Mouse (Mus musculus): ENCODE data around the gene Rsc1a1. TPM values are rescaled to one million over a fixed set of nuclear protein-coding genes. Genes with fewer than 3 reads are reported as not detected.

The Rsc1a1 gene
- not detected in 2 replicates for polyA plus RNA-seq (2015; fragmentation: Nextera tagmentation; extraction: Ambion mirVana)

GRCm38 (mm10) chr4:141685499-141685898 lies at the start of gene Rsc1a1:
Rsc1a1 (minus strand) TSS chr4:141685599.
- no peaks in the 10 kb centered on the region for H3K9me3 ChIP-seq (replicated peaks)
- H3K27ac ChIP-seq = peak within 1 kb of the TSS; percentile 67
- H3K27me3 ChIP-seq = no peaks in the 10 kb centered on the region
- peaks cover 75% of the 10 kb centered on the region for H3K36me3 ChIP-seq
- H3K4me2 ChIP-seq = no peak within 1 kb of the TSS
- ATAC-seq (replicated peaks; ENCODE audit: low FRiP score) = no peak
- no peak within 1 kb of the TSS for H3K4me3 ChIP-seq (replicated peaks)
- WGBS = 94% methylated on average over 6 of the region's 6 CpGs
- H3K9ac ChIP-seq = no peak within 1 kb of the TSS
- peaks cover 20% of the 10 kb centered on the region for H3K4me1 ChIP-seq

- Histone ChIP-seq H3K9ac (0 out of 2 replicates have a peak overlapping the region, but pooled peaks have one; percentile 35), H3K4me1 (peaks cover 11% of the 10 kb centered on the region), H3K27ac (no peak overlapping the region), H3K9me3 (replicated peaks) (no peaks in the 10 kb centered on the region), H3K36me3 (no peaks in the 10 kb centered on the region), H3K4me2 (peak overlapping the region; percentile 65), H3K27me3 (no peaks in the 10 kb centered on the region), H3K4me3 (replicated peaks) (peak overlapping the region; percentile 43)
- WGBS = 27% methylated on average over 9 of the region's 9 CpGs
- no peak for ATAC-seq (replicated peaks; ENCODE audit: low FRiP score)
Observed at GRCm38 (mm10) chr4:141735206-141735560, 49.8 kb upstream of the Rsc1a1 start.

GRCm38 (mm10) chr4:141734446-141735205 lies 49.2 kb upstream of the Rsc1a1 start:
- Histone ChIP-seq H3K4me3 (replicated peaks) (peak overlapping the region; percentile 43), H3K4me1 (peaks cover 11% of the 10 kb centered on the region), H3K27me3 (no peaks in the 10 kb centered on the region), H3K36me3 (no peaks in the 10 kb centered on the region), H3K9ac (peak overlapping the region; percentile 35; the same call in 1 of the 2 replicates), H3K27ac (peak overlapping the region; percentile 79), H3K4me2 (peak overlapping the region; percentile 65), H3K9me3 (replicated peaks) (no peaks in the 10 kb centered on the region)
- 6% methylated on average over 24 of the region's 24 CpGs for WGBS
- ATAC-seq (replicated peaks; ENCODE audit: low FRiP score) = peak; percentile 97

- H3K36me3 ChIP-seq = no peaks in the 10 kb centered on the region
- H3K27me3 ChIP-seq = no peaks in the 10 kb centered on the region
- H3K4me3 ChIP-seq (replicated peaks) = no peak overlapping the region
- 82% methylated on average over 5 of the region's 5 CpGs for WGBS
- no peaks in the 10 kb centered on the region for H3K9me3 ChIP-seq (replicated peaks)
- peaks cover 11% of the 10 kb centered on the region for H3K4me1 ChIP-seq
- no peak for ATAC-seq (replicated peaks; ENCODE audit: low FRiP score)
- H3K4me2 ChIP-seq = no peak overlapping the region
- no peak overlapping the region for H3K27ac ChIP-seq
- H3K9ac ChIP-seq = no peak overlapping the region
Observed at GRCm38 (mm10) chr4:141731766-141732165, 46.4 kb upstream of the Rsc1a1 start.

- peaks cover 16% of the 10 kb centered on the region for H3K4me1 ChIP-seq
- ATAC-seq (replicated peaks; ENCODE audit: low FRiP score) = no peak
- H3K36me3 ChIP-seq = no peaks in the 10 kb centered on the region
- H3K4me3 ChIP-seq (replicated peaks) = no peak overlapping the region
- no peaks in the 10 kb centered on the region for H3K27me3 ChIP-seq
- H3K9me3 ChIP-seq (replicated peaks) = no peaks in the 10 kb centered on the region
- H3K27ac ChIP-seq = no peak overlapping the region
- 83% methylated on average over 13 of the region's 13 CpGs for WGBS
- H3K9ac ChIP-seq = no peak overlapping the region
- no peak overlapping the region for H3K4me2 ChIP-seq
Observed at GRCm38 (mm10) chr4:141730401-141730800, 45.0 kb upstream of the Rsc1a1 start.

GRCm38 (mm10) chr4:141729266-141729665 lies 43.9 kb upstream of the Rsc1a1 start:
- ATAC-seq (replicated peaks; ENCODE audit: low FRiP score) = no peak

GRCm38 (mm10) chr4:141725738-141726137 lies 40.3 kb upstream of the Rsc1a1 start:
- Histone ChIP-seq H3K9ac (no peak overlapping the region), H3K27ac (peak overlapping the region; percentile 54)
- WGBS = 53% methylated on average over 3 of the region's 3 CpGs

More at GRCm38 (mm10) chr4:141729266-141729665, 43.9 kb upstream of the Rsc1a1 start:
- no peaks in the 10 kb centered on the region for H3K36me3 ChIP-seq
- H3K9ac ChIP-seq = no peak overlapping the region
- H3K9me3 ChIP-seq (replicated peaks) = no peaks in the 10 kb centered on the region
- no peak overlapping the region for H3K4me2 ChIP-seq
- H3K27me3 ChIP-seq = no peaks in the 10 kb centered on the region
- H3K27ac ChIP-seq = no peak overlapping the region
- no peak overlapping the region for H3K4me3 ChIP-seq (replicated peaks)
- H3K4me1 ChIP-seq = peaks cover 12% of the 10 kb centered on the region
- WGBS = 78% methylated on average over 3 of the region's 3 CpGs

GRCm38 (mm10) chr4:141725277-141725676 lies 39.9 kb upstream of the Rsc1a1 start:
- H3K4me3 ChIP-seq (replicated peaks) = no peak overlapping the region
- no peak overlapping the region for H3K9ac ChIP-seq
- no peak overlapping the region for H3K4me2 ChIP-seq
- peak overlapping the region; percentile 54 for H3K27ac ChIP-seq
- H3K4me1 ChIP-seq = peaks cover 37% of the 10 kb centered on the region
- peaks cover 4% of the 10 kb centered on the region; the same call in 1 of the 2 replicates for H3K36me3 ChIP-seq
- H3K27me3 ChIP-seq = no peaks in the 10 kb centered on the region
- WGBS = 80% methylated on average over 5 of the region's 5 CpGs
- no peaks in the 10 kb centered on the region for H3K9me3 ChIP-seq (replicated peaks)
- ATAC-seq (replicated peaks; ENCODE audit: low FRiP score) = no peak

More at GRCm38 (mm10) chr4:141725738-141726137, 40.3 kb upstream of the Rsc1a1 start:
- H3K36me3 ChIP-seq = no peaks in the 10 kb centered on the region
- ATAC-seq (replicated peaks; ENCODE audit: low FRiP score) = no peak
- no peak overlapping the region for H3K4me2 ChIP-seq
- peaks cover 34% of the 10 kb centered on the region for H3K4me1 ChIP-seq
- no peak overlapping the region for H3K4me3 ChIP-seq (replicated peaks)
- no peaks in the 10 kb centered on the region for H3K9me3 ChIP-seq (replicated peaks)
- H3K27me3 ChIP-seq = no peaks in the 10 kb centered on the region

GRCm38 (mm10) chr4:141724594-141724993 lies 39.2 kb upstream of the Rsc1a1 start:
- Histone ChIP-seq H3K27ac (peak overlapping the region; percentile 15; the same call in 1 of the 2 replicates), H3K27me3 (no peaks in the 10 kb centered on the region), H3K4me1 (peaks cover 38% of the 10 kb centered on the region), H3K9ac (no peak overlapping the region), H3K4me2 (no peak overlapping the region; the same call in 1 of the 2 replicates), H3K36me3 (peaks cover 9% of the 10 kb centered on the region; the same call in 1 of the 2 replicates), H3K4me3 (replicated peaks) (no peak overlapping the region), H3K9me3 (replicated peaks) (no peaks in the 10 kb centered on the region)
- WGBS = 46% methylated on average over 11 of the region's 11 CpGs
- ATAC-seq (replicated peaks; ENCODE audit: low FRiP score) = no peak

- Histone ChIP-seq H3K27ac (peak overlapping the region; percentile 98), H3K4me1 (peaks cover 40% of the 10 kb centered on the region), H3K4me3 (replicated peaks) (peak overlapping the region; percentile 96), H3K36me3 (peaks cover 9% of the 10 kb centered on the region; the same call in 1 of the 2 replicates), H3K9ac (peak overlapping the region; percentile 96), H3K9me3 (replicated peaks) (no peaks in the 10 kb centered on the region), H3K4me2 (peak overlapping the region; percentile 80), H3K27me3 (no peaks in the 10 kb centered on the region)
- WGBS = 10% methylated on average over 13 of the region's 13 CpGs
- ATAC-seq (replicated peaks; ENCODE audit: low FRiP score) = peak; percentile 66
Observed at GRCm38 (mm10) chr4:141723673-141724068, 38.3 kb upstream of the Rsc1a1 start.

GRCm38 (mm10) chr4:141722731-141723672 lies 37.6 kb upstream of the Rsc1a1 start, which contains the start of gene Ddi2:
Ddi2 (minus strand) TSS chr4:141723419.
- peak within 1 kb of the TSS; percentile 80 for H3K4me2 ChIP-seq

More at GRCm38 (mm10) chr4:141722731-141723672, 37.6 kb upstream of the Rsc1a1 start, which contains the start of gene Ddi2:
- Histone ChIP-seq H3K27me3 (no peaks in the 10 kb centered on the region), H3K9ac (peak within 1 kb of the TSS; percentile 96), H3K4me3 (replicated peaks) (peak within 1 kb of the TSS; percentile 96), H3K9me3 (replicated peaks) (no peaks in the 10 kb centered on the region), H3K27ac (peak within 1 kb of the TSS; percentile 98), H3K36me3 (peaks cover 9% of the 10 kb centered on the region; the same call in 1 of the 2 replicates), H3K4me1 (peaks cover 40% of the 10 kb centered on the region)
- ATAC-seq (replicated peaks; ENCODE audit: low FRiP score) = peak; percentile 86
- WGBS = under 1% methylated on average over 80 of the region's 105 CpGs

Data from kidney, embryonic 15.5 days (tissue).